Mouse (Mus musculus): Measurements from ENCODE around the gene Glg1.

- no peak for TF ChIP-seq GATA1 (IDR thresholded peaks at IDR 0.05; ENCODE audit: low read depth, low read length)
- no peak for TF ChIP-seq CTCF (IDR thresholded peaks at IDR 0.05 in 2 of 3, conservative IDR thresholded peaks at IDR 0.05 in 1 of 3; ENCODE audit: control insufficient read depth in 1 of 3, insufficient read depth in 1 of 3, low read depth in 2 of 3, low read length in 3 of 3, poor library complexity in 1 of 3, severe bottlenecking in 1 of 3)
- TF ChIP-seq TBP (IDR thresholded peaks at IDR 0.05; ENCODE audit: low read depth, low read length), result no peak
- TF ChIP-seq CHD1 (IDR thresholded peaks at IDR 0.05; ENCODE audit: low read depth, low read length), result no peak
- no peak for TF ChIP-seq CHD2 (IDR thresholded peaks at IDR 0.05; ENCODE audit: low read length)
- TF ChIP-seq JUND (IDR thresholded peaks at IDR 0.05; ENCODE audit: low read depth, low read length), result no peak
- TF ChIP-seq E2F4 (IDR thresholded peaks at IDR 0.05; ENCODE audit: borderline replicate concordance, low read depth, low read length), result no peak
- TF ChIP-seq RCOR1 (IDR thresholded peaks at IDR 0.05; ENCODE audit: low read depth, low read length), result no peak
- no peak for TF ChIP-seq EP300 (IDR thresholded peaks at IDR 0.05; ENCODE audit: low read depth in 1 of 2, low read length in 2 of 2)
- no peak for TF ChIP-seq ZKSCAN1 (IDR thresholded peaks at IDR 0.05; ENCODE audit: low read depth, low read length)
Measured at GRCm38 (mm10) chr8:111237301-111237700, 21.7 kb downstream of the Glg1 start.
